Mouse (Mus musculus) yolk sac, embryonic 10.5 days (tissue): ENCODE data around the gene Gm11237.
"Not testable (repeated sequence)": the region's sequence is repeated elsewhere in the genome, so short reads cannot be mapped to it uniquely, and the experiment has no call there.

ENCODE experiments used
- DNase-seq: peaks from one replicate; pipeline ENCODE4 v3.0.0-alpha.2; 2017; ENCODE audit warnings: low spot score

Gm11237 gene

GRCm38 (mm10) chr4:73622684-73623083 is at the start of gene Gm11237:
Gm11237 (plus strand) TSS chr4:73622984.
- not testable (repeated sequence) for DNase-seq

- DNase-seq: no peak
Measured at GRCm38 (mm10) chr4:73599248-73599647, 23.5 kb upstream of the Gm11237 start.

- not testable (repeated sequence) for DNase-seq
Measured at GRCm38 (mm10) chr4:73607581-73607980, 15.2 kb upstream of the Gm11237 start, which contains the start of gene Gm11238. Gm11238 (plus strand) TSS chr4:73607881.

- DNase-seq: not testable (repeated sequence)
Measured at GRCm38 (mm10) chr4:73637821-73638220, 15.0 kb downstream of the Gm11237 start, which contains the start of gene Gm11236. Gm11236 (plus strand) TSS chr4:73638121.

GRCm38 (mm10) chr4:73661864-73662263 is 39.1 kb downstream of the Gm11237 start:
- not testable (repeated sequence) for DNase-seq

- not testable (repeated sequence) for DNase-seq
Measured at GRCm38 (mm10) chr4:73668054-73668453, 45.3 kb downstream of the Gm11237 start, which contains the start of gene Gm11239. Gm11239 (plus strand) TSS chr4:73668354.
